Mouse (Mus musculus) spleen, postnatal 14 days (tissue): ENCODE results near the gene Lipc.

Experiments
- DNase-seq, 2 experiments: peaks; one replicate each; pipeline ENCODE4 v3.0.0; 2021 to 2022; ENCODE audit warnings: low spot score in 2 of 2

Gene Lipc

GRCm38 (mm10) chr9:70952126-70952525 is at the start of gene Lipc:
Lipc (minus strand) TSS chr9:70952226.
- DNase-seq: no peak

DNA sequence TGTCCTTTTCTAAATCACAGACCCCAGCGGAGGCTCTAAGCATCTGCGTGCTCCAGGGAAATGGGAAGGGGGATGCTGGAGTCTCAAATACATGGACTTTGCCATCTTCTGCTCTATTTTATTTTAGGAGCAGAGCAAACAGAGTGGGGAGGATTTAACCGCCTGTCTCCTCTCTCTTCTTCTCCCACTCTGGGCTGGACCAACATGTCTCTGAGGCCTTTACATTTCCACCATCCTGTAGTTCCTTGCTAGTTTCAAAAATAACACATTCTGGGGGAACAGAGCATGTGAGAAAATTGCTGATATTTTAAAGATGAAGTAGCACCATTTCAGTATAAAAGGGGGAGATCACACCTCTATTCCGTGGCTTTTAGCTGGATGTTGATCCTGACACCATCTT is 47.1 kb upstream of the Lipc start:
- DNase-seq: no peak

DNA sequence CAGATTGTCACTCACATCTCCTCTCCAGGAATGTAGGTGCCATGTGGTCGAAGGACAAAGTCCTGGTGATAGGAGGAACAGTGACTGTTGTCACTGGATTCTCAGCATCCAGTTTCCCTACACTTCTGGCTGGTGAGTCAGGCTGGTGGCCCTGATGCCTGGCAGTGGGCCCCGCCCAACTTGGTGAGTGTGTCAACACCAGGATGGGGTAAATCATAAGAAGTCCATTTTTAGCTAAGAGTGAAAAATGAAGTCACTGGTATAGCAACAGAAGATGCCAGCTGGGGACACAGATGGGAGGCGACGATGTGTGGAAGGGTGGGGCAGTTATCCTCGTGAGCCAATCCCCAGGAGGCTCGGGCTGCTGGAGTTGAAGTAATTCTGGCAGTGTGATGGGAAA is 46.7 kb upstream of the Lipc start:
- no peak for DNase-seq

GRCm38 (mm10) chr9:70993326-70993725 is 41.3 kb upstream of the Lipc start:
- DNase-seq: no peak

DNA sequence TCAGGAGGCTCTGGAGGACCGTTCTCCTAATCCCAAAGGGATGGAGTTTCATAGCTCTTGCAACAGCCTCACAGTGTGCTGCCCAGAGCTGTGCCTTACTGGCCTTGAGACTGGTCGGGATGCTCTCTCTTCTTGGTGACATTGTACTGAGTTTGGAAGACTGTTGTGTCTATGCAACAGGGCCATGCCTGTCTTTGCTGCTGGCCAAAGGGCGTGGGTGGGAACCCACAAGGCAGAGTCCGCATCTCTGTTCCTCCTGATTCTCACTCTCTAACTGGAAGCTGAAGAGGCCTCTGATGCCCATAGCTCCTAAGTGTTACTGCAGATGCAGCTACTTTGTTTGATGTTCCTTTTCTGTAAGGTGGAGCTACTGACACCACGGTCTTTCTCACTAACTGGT is 39.4 kb upstream of the Lipc start:
- no peak for DNase-seq

DNA sequence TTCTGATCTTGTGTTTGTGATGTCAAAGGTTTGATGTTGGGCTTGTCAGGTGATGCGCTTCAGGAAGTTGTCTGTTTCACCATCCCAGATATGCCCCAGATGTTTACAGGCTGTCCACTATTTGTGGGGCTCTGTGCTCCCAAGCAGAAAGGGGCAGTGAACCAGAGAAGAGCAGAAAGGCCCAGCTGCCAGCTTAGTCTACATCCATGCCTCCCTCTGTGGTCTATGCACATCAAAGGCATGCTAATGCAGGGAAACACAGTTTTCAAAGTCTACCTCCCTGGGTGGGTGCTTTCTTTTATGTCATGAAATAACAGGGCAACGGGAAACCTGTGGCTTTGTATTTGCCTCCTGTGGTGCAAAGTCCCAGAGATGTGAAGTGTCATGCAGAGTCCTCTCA is 35.2 kb upstream of the Lipc start:
- DNase-seq: no peak

DNA sequence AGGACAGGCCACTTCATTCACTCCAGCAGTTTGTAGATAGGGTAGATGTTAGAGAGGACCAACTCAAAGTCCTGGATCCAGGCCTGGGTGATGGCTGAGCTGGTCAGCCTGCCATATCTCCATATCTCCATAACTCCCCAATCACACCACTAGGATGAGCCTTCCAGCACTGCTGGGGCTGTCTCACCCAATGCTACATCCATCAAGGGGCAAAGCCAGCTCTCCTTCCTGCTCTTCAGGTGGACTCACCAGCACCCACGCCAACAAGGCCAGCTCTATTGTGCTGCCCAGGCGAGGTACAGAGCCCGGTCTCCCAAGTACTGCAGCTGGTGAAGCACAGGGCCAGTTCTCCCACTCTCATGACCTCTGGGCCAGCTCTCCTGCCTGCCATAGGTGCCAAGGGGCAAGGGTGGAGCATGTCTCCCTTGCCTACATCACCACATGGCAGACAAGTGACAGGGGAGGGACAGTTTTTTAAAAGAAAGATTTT is 31.0 kb upstream of the Lipc start:
- no peak for DNase-seq

DNA sequence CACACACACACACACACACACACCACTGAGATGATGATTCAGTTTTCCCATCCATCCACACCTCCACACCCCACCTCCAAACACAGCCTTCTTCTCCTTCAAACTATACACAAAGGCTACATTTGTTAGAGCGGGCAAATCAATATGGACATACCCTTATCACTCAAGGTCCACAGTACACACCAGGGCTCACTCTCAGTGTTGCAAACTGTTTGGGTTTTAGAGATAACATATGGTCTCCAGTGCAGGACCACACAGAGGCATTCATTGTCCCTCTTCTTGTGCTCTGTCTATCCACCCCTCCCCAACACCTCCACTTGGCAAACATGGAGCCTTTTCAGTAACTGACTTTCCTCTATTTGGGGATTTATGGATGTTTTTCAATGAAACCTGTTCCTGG is 29.7 kb upstream of the Lipc start:
- DNase-seq: no peak

GRCm38 (mm10) chr9:70979641-70980040 is 27.6 kb upstream of the Lipc start:
- no peak for DNase-seq

GRCm38 (mm10) chr9:70979171-70979570 is 27.1 kb upstream of the Lipc start:
- no peak for DNase-seq

DNA sequence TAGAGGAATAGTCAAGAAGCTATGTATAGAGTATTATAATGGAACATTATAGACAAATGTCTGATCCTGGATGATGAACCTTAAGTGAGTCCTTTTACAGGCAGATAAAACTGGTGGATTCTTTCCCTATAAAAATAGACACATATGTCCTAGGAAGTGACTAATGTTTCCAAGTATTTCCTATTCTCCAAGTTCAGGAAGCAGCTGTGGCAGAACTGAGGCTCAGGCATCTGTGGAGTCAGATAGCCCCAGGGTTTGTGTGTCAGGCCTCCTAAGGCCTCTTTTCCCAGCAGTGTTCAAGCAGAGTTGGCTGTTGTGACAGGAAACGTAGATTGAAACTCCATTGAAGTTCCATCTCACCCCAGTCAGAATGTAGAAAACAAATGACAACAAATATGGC is 25.4 kb upstream of the Lipc start:
- DNase-seq: no peak

DNA sequence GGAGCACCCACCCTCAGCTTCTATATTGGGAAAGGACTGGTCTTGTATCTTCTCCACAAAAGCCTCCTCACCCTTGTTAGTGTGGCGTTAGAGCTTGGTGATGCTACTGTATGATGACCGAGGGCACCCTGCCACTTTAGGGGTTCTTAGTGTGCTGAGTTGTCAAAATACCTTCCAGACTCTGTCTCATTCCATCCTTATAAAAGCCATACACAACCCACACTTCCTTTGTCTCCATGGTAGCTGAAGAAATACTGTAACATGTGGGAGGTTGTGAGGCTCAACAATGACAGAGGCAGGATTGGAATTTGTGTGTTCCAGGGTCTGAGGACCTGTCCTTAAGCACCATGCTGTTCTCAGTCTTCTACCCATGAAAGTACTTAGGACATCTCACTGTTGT is 23.9 kb upstream of the Lipc start:
- DNase-seq: no peak

- DNase-seq: no peak
Measured at GRCm38 (mm10) chr9:70973286-70973685, 21.3 kb upstream of the Lipc start.

GRCm38 (mm10) chr9:70969244-70969643 is 17.2 kb upstream of the Lipc start:
- no peak for DNase-seq

DNA sequence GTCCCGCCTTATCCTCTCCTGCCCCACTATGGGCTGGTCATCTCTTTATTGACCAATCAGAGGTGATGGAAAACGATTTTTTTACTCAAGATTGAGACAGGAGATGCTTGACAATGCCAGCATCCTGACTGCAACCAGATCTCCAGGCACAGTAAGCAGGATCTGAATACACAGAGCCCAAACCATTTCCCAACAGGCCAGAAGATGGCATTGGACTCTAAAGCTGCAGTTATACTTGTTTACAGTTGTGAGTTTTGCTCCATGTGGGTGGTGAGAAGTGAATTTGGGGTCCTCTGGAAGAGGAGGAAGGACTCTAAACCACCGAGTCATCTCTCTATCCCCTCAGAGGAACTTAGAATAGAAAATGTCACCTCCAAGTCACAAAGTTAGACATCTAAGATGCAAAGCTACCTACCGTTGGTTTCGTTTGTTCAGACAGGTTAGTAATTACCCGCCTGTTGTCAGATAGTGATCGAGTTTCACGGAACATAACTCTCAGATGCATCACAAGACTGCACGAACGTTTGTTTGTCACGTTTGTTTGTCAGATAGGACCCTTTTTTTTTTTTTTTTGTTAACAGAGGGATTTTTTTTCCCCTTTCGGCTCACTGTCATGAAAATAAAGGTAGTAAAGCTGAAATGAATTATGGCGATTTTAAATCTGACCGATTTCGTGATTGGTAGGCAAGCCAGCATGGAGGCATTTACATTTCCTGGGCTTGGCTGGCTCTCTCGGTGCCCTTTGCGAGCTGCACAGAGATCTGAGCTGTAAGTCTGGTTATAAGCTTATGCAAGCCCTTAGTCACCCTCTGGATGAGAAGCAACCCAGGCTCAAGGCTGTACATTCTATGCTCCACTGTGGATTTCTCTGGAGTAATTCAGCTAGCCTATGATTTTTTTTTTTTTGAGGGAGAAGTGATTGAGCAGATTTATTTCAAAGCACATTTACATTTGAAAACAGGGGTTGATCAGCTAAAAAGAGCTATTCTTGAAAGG is 14.3 kb upstream of the Lipc start:
- no peak for DNase-seq

GRCm38 (mm10) chr9:70965422-70965821 is 13.4 kb upstream of the Lipc start:
- no peak for DNase-seq

DNA sequence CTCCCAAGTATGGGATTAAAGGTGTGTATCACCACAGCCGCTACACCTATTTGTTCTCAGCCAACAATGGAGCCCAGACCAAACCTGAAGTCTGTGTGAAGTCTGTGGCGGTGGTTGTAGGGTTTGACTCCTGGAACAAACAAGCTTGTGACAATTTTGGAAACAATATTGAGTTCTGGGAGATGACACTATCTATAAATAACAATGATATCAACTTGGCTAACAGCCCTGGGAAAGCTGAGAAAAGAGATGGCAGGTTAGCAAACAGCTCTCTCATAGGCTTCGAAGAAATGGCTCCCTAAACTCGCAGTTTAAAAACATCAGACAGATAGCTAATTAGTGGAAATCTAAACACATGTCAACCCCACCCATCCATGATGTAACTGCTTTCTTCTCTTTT is 13.0 kb upstream of the Lipc start:
- no peak for DNase-seq

DNA sequence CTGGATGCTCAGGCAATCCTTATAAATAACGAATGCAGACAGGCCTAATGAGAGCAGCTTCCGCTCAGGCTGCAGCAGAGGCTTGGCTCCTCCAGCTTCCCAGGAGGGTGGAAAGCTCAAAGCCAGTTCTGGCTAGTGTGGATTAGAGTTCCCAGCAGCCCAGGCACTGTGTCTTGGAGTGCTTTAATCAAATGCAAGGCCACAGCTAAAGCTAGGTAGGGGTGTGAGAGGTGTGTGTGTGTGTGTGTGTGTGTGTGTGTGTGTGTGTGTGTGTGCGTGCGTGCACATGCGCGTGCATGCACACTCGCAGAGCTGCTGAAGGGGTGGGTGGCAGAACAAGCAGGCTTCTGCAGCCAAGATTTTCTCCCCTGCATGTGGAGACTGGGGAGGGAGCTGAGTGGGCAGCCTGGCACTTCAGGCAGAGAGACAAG is 11.4 kb upstream of the Lipc start:
- DNase-seq: no peak

GRCm38 (mm10) chr9:70962781-70963455 is 10.9 kb upstream of the Lipc start:
- no peak for DNase-seq

GRCm38 (mm10) chr9:70960301-70960700 is 8.3 kb upstream of the Lipc start:
- no peak for DNase-seq

- no peak for DNase-seq
Measured at GRCm38 (mm10) chr9:70959866-70960265, 7.8 kb upstream of the Lipc start.

DNA sequence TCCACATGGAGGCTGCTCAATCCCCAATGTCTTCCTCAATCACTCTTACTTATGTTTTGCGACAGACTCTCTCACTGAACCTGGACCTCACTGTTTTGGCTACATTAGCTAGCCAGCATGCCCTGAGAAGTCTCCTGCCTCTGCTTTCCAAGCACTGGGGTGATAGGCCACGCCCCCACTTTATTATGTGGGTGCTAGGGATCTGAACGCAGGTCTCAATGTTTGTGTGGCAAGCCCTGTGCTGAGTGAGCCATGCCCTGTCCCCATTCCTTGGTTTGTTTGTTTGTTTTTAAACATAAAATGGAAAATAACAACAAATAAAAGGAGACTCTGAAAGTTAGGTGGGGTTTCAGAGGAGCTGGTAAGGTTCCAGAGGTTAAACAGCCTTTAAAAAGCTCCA is 7.4 kb upstream of the Lipc start:
- DNase-seq: no peak

GRCm38 (mm10) chr9:70958381-70958780 is 6.4 kb upstream of the Lipc start:
- DNase-seq: no peak
